Mouse (Mus musculus): Measurements from ENCODE around the gene Apoc2. TPM values are rescaled to one million over a fixed set of nuclear protein-coding genes. Genes with fewer than 3 reads are reported as not detected.
A peak's percentile ranks its signal among the peaks of the same experiment; 100 is the strongest.

Apoc2 gene
- polyA plus RNA-seq, 1 experiment from 2014 or later: not detected

DNA sequence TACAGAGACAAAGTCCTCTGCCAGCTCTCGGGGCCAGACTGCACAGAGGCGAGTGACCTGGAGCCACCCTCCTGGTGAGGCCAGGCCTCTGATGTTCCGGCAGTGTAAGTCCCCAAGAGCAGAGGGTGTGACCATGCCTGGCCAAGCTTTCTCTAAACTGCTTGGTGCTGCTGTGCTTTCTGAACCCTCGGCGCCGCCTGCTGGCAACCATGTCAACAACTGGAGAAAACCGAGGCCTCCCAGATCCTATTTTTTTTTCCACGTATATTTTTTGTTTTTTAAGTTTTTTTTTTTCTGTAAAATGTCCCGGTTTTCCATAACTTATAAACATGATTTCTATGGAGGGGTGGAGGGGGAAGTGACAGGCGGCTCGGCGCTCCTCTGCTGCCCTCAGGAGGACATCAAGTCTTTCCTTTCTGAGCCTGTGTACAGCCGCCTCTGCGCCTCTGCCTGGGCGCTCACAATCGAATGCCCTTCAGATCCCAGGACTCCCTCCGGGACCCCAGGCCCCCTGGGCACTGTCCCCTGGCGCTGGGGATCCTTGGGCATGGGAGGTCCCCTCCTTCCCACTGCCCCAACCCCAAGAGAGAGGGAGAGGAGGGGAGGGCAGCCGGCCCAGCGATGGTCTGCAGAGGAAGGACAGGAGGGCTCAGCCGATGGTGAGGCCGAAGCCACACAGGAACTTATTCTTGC, 23.5 kb upstream of the Apoc2 start:
- Histone ChIP-seq H3K9me3 (ENCODE audit: control insufficient read depth, low read length) (no peaks in the 10 kb centered on the region), H3K4me1 (ENCODE audit: control insufficient read depth, insufficient read depth, low read depth, low read length) (peaks cover 19% of the 10 kb centered on the region), H3K27me3 (replicated peaks; ENCODE audit: control insufficient read depth, insufficient read depth, low read length) (no peaks in the 10 kb centered on the region), H3K27ac (ENCODE audit: low read depth, low read length) (peak overlapping the region; percentile 54), H3K4me3 (ENCODE audit: low read length) (no peak overlapping the region), H3K36me3 (ENCODE audit: control insufficient read depth, insufficient read depth, low read length) (peaks cover 5% of the 10 kb centered on the region), H3K4me2 (ENCODE audit: low read length) (no peak overlapping the region), H3K9ac (ENCODE audit: low read depth, low read length) (peak overlapping the region; percentile 31; the same call in 1 of the 2 replicates)
- WGBS: 27% methylated on average over 22 of the region's 22 CpGs
- ATAC-seq: peak; percentile 51

DNA sequence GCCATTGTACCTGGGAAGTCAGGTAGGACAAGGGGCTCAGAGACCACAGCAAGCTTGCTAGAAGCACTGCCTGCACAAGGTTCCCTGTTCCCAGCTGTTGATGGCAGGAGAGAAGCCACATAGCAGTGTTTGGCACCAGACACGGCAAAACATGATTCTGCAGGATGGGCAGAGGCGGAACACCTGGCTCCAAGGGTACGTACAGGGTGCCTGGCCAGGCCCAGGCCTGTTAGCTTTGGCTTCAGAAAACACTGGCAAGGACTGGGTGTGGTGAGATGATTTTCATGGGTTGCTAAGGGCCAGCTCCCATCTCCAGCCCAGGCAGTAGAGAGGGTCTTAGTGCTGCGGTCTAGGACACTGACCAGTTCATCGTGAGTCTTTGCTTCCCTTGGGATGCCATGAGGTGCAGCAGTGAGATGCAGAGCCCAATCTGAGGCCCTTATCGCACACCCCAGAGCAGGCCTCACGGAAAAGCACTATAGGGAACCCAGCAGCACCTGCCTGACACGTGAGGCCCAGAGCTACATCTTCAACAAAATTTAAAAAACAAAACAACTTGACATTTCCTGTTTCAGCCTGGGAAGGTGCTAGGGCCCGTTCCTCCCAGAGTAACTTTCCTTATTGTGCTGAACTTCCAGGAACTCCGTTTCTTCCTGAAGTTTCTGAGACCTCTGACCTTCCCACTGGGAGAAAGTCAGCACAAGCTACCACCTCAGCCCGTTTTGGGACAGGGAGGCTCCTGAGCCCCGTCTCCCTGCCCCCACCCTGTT, 22.7 kb upstream of the Apoc2 start:
- no peak for ATAC-seq
- H3K4me3 ChIP-seq (ENCODE audit: low read length): no peak overlapping the region
- H3K36me3 ChIP-seq (ENCODE audit: control insufficient read depth, insufficient read depth, low read length): peaks cover 5% of the 10 kb centered on the region
- H3K4me2 ChIP-seq (ENCODE audit: low read length): no peak overlapping the region
- WGBS: 61% methylated on average over 12 of the region's 12 CpGs
- no peak overlapping the region for H3K9ac ChIP-seq (ENCODE audit: low read depth, low read length)
- peak overlapping the region; percentile 54 for H3K27ac ChIP-seq (ENCODE audit: low read depth, low read length)
- H3K9me3 ChIP-seq (ENCODE audit: control insufficient read depth, low read length): no peaks in the 10 kb centered on the region
- no peaks in the 10 kb centered on the region for H3K27me3 ChIP-seq (replicated peaks; ENCODE audit: control insufficient read depth, insufficient read depth, low read length)
- peaks cover 19% of the 10 kb centered on the region for H3K4me1 ChIP-seq (ENCODE audit: control insufficient read depth, insufficient read depth, low read depth, low read length)

DNA sequence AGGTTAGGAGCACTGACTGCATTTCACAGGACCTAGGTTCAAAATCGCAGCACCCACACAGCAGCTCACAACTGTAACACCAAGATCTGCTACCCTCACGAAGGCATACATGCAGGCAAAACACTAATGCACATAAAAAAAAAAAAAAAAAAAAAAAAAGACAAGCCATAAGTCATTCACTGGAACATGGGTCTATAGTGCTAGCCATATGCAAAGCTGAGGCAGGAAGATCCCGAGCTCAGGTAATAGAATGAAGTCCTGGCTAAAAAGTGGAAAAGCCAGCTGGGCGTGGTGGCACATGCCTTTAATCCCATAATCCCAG, 22.0 kb upstream of the Apoc2 start:
- peaks cover 19% of the 10 kb centered on the region for H3K4me1 ChIP-seq (ENCODE audit: control insufficient read depth, insufficient read depth, low read depth, low read length)
- H3K4me2 ChIP-seq (ENCODE audit: low read length): no peak overlapping the region; the same call in 1 of the 2 replicates
- no peaks in the 10 kb centered on the region for H3K9me3 ChIP-seq (ENCODE audit: control insufficient read depth, low read length)
- ATAC-seq: no peak
- H3K27ac ChIP-seq (ENCODE audit: low read depth, low read length): peak overlapping the region; percentile 71
- peaks cover 5% of the 10 kb centered on the region for H3K36me3 ChIP-seq (ENCODE audit: control insufficient read depth, insufficient read depth, low read length)
- WGBS: 82% methylated on average over 4 of the region's 4 CpGs
- H3K4me3 ChIP-seq (ENCODE audit: low read length): no peak overlapping the region
- H3K9ac ChIP-seq (ENCODE audit: low read depth, low read length): no peak overlapping the region
- no peaks in the 10 kb centered on the region for H3K27me3 ChIP-seq (replicated peaks; ENCODE audit: control insufficient read depth, insufficient read depth, low read length)

DNA sequence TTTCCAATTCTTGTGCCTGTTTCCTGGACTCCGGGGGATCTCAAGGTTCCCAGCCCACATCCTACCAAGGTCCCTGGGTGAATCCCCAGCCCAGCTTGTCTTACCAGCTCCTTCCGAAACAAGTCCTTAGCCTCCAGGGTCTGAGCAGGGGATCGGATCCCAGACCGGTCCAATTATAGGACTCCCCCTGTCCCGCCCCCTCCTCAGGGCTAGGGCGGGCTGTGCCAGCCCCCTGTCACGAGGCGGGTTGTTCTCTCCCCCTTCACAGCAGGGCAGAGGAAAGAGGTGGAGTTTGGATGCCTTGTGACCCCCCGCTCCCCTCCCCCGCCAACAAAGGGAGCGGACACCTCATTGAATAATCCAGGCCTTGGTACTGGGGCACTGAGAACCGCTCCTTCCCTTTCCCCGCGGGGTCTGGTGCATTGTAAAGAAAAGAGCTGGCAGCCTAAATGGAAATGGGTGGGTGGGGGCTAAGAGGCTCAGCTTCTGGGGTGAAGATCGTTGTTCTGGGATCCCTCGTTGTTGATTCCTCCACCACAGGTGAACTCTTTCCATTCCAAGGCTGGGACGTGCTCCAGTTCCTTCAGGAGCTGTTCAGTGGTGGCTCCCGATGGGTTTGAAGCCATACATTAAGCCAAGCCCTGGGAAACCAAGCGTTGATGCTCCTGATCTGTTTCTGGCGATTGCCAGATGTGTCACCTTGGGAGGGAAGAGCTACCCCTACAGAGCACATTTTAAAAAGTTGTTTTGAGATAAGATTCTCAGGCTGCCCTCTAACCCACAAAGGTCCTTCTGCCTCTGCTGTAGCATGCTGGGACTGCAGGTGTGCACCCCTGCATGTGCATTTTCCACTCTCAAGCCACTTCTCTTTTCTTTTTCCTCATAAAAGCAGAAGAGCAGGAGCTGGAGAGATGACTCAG, 21.4 kb upstream of the Apoc2 start, which contains the start of gene Apoe:
Gene Apoe, minus strand, starts transcription at position 282 of the 920 bp plus-strand sequence.
- 1% methylated on average over 20 of the region's 20 CpGs for WGBS
- no peaks in the 10 kb centered on the region for H3K9me3 ChIP-seq (ENCODE audit: control insufficient read depth, low read length)
- ATAC-seq: peak; percentile 80
- peaks cover 5% of the 10 kb centered on the region for H3K36me3 ChIP-seq (ENCODE audit: control insufficient read depth, insufficient read depth, low read length)
- H3K27me3 ChIP-seq (replicated peaks; ENCODE audit: control insufficient read depth, insufficient read depth, low read length): no peaks in the 10 kb centered on the region
- H3K4me1 ChIP-seq (ENCODE audit: control insufficient read depth, insufficient read depth, low read depth, low read length): peaks cover 19% of the 10 kb centered on the region
- H3K27ac ChIP-seq (ENCODE audit: low read depth, low read length): peak within 1 kb of the TSS; percentile 71
- H3K4me3 ChIP-seq (ENCODE audit: low read length): peak within 1 kb of the TSS; percentile 40
- H3K9ac ChIP-seq (ENCODE audit: low read depth, low read length): peak within 1 kb of the TSS; percentile 58
- H3K4me2 ChIP-seq (ENCODE audit: low read length): peak within 1 kb of the TSS; percentile 55

GRCm38 (mm10) chr7:19697949-19698906, 20.5 kb upstream of the Apoc2 start:
- Histone ChIP-seq H3K27me3 (replicated peaks; ENCODE audit: control insufficient read depth, insufficient read depth, low read length) (no peaks in the 10 kb centered on the region), H3K27ac (ENCODE audit: low read depth, low read length) (peak overlapping the region; percentile 60), H3K36me3 (ENCODE audit: control insufficient read depth, insufficient read depth, low read length) (peaks cover 5% of the 10 kb centered on the region; the same call in 1 of the 2 replicates), H3K9ac (ENCODE audit: low read depth, low read length) (peak overlapping the region; percentile 58), H3K4me1 (ENCODE audit: control insufficient read depth, insufficient read depth, low read depth, low read length) (peaks cover 19% of the 10 kb centered on the region), H3K9me3 (ENCODE audit: control insufficient read depth, low read length) (no peaks in the 10 kb centered on the region), H3K4me3 (ENCODE audit: low read length) (peak overlapping the region; percentile 40), H3K4me2 (ENCODE audit: low read length) (peak overlapping the region; percentile 55)
- no peak for ATAC-seq
- 2% methylated on average over 28 of the region's 28 CpGs for WGBS

GRCm38 (mm10) chr7:19696336-19696873, 18.7 kb upstream of the Apoc2 start:
- Histone ChIP-seq H3K27me3 (replicated peaks; ENCODE audit: control insufficient read depth, insufficient read depth, low read length) (no peaks in the 10 kb centered on the region), H3K4me2 (ENCODE audit: low read length) (no peak overlapping the region), H3K9me3 (ENCODE audit: control insufficient read depth, low read length) (no peaks in the 10 kb centered on the region), H3K9ac (ENCODE audit: low read depth, low read length) (no peak overlapping the region), H3K4me3 (ENCODE audit: low read length) (no peak overlapping the region), H3K36me3 (ENCODE audit: control insufficient read depth, insufficient read depth, low read length) (peaks cover 3% of the 10 kb centered on the region; the same call in 1 of the 2 replicates), H3K4me1 (ENCODE audit: control insufficient read depth, insufficient read depth, low read depth, low read length) (peaks cover 19% of the 10 kb centered on the region), H3K27ac (ENCODE audit: low read depth, low read length) (no peak overlapping the region)
- no peak for ATAC-seq
- WGBS: 91% methylated on average over 34 of the region's 34 CpGs

GRCm38 (mm10) chr7:19695881-19696280, 18.1 kb upstream of the Apoc2 start:
- Histone ChIP-seq H3K4me3 (ENCODE audit: low read length) (no peak overlapping the region), H3K9ac (ENCODE audit: low read depth, low read length) (no peak overlapping the region), H3K27me3 (replicated peaks; ENCODE audit: control insufficient read depth, insufficient read depth, low read length) (no peaks in the 10 kb centered on the region), H3K36me3 (ENCODE audit: control insufficient read depth, insufficient read depth, low read length) (peaks cover 3% of the 10 kb centered on the region; the same call in 1 of the 2 replicates), H3K9me3 (ENCODE audit: control insufficient read depth, low read length) (no peaks in the 10 kb centered on the region), H3K4me1 (ENCODE audit: control insufficient read depth, insufficient read depth, low read depth, low read length) (peaks cover 17% of the 10 kb centered on the region), H3K4me2 (ENCODE audit: low read length) (no peak overlapping the region), H3K27ac (ENCODE audit: low read depth, low read length) (no peak overlapping the region)
- WGBS: 76% methylated on average over 6 of the region's 6 CpGs
- ATAC-seq: no peak

GRCm38 (mm10) chr7:19695213-19695594, 17.5 kb upstream of the Apoc2 start:
- Histone ChIP-seq H3K27ac (ENCODE audit: low read depth, low read length) (peak overlapping the region; percentile 19; the same call in 1 of the 2 replicates), H3K36me3 (ENCODE audit: control insufficient read depth, insufficient read depth, low read length) (peaks cover 3% of the 10 kb centered on the region; the same call in 1 of the 2 replicates)

More at GRCm38 (mm10) chr7:19695213-19695594, 17.5 kb upstream of the Apoc2 start:
- ATAC-seq: no peak
- Histone ChIP-seq H3K9me3 (ENCODE audit: control insufficient read depth, low read length) (no peaks in the 10 kb centered on the region), H3K4me1 (ENCODE audit: control insufficient read depth, insufficient read depth, low read depth, low read length) (peaks cover 16% of the 10 kb centered on the region), H3K4me2 (ENCODE audit: low read length) (no peak overlapping the region), H3K9ac (ENCODE audit: low read depth, low read length) (no peak overlapping the region), H3K27me3 (replicated peaks; ENCODE audit: control insufficient read depth, insufficient read depth, low read length) (no peaks in the 10 kb centered on the region), H3K4me3 (ENCODE audit: low read length) (no peak overlapping the region)
- 59% methylated on average over 8 of the region's 8 CpGs for WGBS

Measured in hindbrain, embryonic 16.5 days (tissue).